Mouse (Mus musculus) small intestine, adult 2 months (tissue): ENCODE results near the gene Bbof1. TPM values are rescaled to one million over a fixed set of nuclear protein-coding genes. Genes with fewer than 3 reads are reported as not detected.

ENCODE experiments used
- H3K27ac ChIP-seq: fragments of 200-500 bp; 2 replicates; pipeline ENCODE4 v1.5.1; 2012; ENCODE audit warnings: low read depth, low read length, control low read depth, inconsistent platforms; ENCODE audit not compliant: insufficient read depth
- H3K27me3 ChIP-seq: fragments of 200-500 bp; 2 replicates; pipeline ENCODE4 v1.6.1; 2012; ENCODE audit warnings: mild to moderate bottlenecking, moderate library complexity, low read length, inconsistent platforms; ENCODE audit not compliant: control insufficient read depth, insufficient read depth
- H3K36me3 ChIP-seq: fragments of 200-500 bp; 2 replicates; pipeline ENCODE4 v1.6.1; 2012; ENCODE audit warnings: mild to moderate bottlenecking, low read length, control low read depth, inconsistent platforms; ENCODE audit not compliant: control insufficient read depth, insufficient read depth
- H3K4me1 ChIP-seq: fragments of 200-500 bp; 2 replicates; pipeline ENCODE4 v1.6.1; 2012; ENCODE audit warnings: low read length, inconsistent platforms, mixed read lengths; ENCODE audit not compliant: control insufficient read depth, insufficient read depth, insufficient read length
- H3K4me3 ChIP-seq: fragments of 200-500 bp; 2 replicates; pipeline ENCODE4 v1.5.1; 2012; ENCODE audit warnings: low read depth, mild to moderate bottlenecking, control low read depth, inconsistent platforms, low read length, moderate library complexity
- CTCF ChIP-seq: fragments of 200-500 bp; IDR thresholded peaks from 2 replicates; pipeline ENCODE4 v1.5.1; 2012; ENCODE audit warnings: low read depth, mild to moderate bottlenecking, control low read depth, inconsistent platforms, low read length, moderate library complexity, mixed read lengths; ENCODE audit not compliant: insufficient replicate concordance, insufficient read length; ENCODE audit errors: extremely low read depth
- POLR2A ChIP-seq: fragments of 200-500 bp; IDR thresholded peaks from 2 replicates; pipeline ENCODE4 v1.6.1; 2012; ENCODE audit warnings: low read depth, mild to moderate bottlenecking, control low read depth, inconsistent platforms, low read length, moderate library complexity
- WGBS: fragments of 180-500 bp; shearing (Covaris S2); methylation state at CpG from one replicate; pipeline ENCODE4 v1.1.7; 2018; 5-methylcytosine and 5-hydroxymethylcytosine counted together
- polyA plus RNA-seq: library from polyadenylated mRNA; depleted of rRNA; stranded (reverse); fragments of >200 nt; gene quantifications from 2 replicates; pipeline ENCODE4 v1.2.3, GENCODE M21; 2012; rRNA removed

Bbof1 gene
- polyA plus RNA-seq, result not detected in 2 replicates

DNA sequence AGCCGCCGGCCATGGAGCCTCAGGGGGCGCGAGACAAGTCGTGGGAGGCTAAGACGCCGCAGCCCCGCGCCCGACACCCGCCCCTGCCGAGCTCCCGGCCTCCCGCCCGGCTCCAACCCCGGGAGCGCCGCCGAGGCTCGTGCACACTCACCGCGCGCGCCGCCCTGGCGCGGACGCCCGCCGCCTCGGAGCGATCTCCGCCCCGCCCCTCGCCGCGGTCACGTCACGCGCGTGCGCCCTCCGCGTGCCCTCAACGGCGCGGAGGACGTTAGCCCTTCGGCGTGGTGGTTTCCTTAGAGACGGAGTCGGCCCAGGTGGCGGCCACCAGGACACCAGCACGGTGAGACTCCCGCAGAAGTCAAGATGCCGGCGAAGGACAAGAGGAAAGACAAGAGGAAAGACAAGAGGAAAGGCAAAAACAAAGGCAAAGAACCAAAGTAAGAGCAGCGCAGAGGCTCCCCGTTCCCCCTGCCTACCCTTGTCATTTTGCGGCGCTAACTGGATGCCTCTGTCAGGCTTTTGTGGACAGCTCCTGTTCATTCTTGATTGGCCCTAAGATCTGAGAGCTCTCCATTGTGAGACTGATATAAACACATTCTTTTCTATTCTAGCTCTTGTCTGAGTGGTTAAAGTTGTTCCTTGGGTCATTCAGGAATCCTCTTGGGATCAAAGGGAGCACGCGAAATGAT lies at the start of gene Bbof1, which contains the start of gene Entpd5:
TSS of gene Bbof1 (plus strand) at position 253 of the 689 bp plus-strand sequence.
TSS of gene Entpd5 (minus strand) at position 211 of the 689 bp plus-strand sequence.
- Histone ChIP-seq H3K27ac (peak within 1 kb of the TSS; percentile 69), H3K4me1 (no peaks in the 10 kb centered on the region), H3K36me3 (no peaks in the 10 kb centered on the region; the same call in 1 of the 2 replicates), H3K27me3 (no peaks in the 10 kb centered on the region), H3K4me3 (peak within 1 kb of the TSS; percentile 80)
- TF ChIP-seq POLR2A, result peak; percentile 80
- no peak for TF ChIP-seq CTCF
- WGBS, result 2% methylated on average over 51 of the region's 63 CpGs

DNA sequence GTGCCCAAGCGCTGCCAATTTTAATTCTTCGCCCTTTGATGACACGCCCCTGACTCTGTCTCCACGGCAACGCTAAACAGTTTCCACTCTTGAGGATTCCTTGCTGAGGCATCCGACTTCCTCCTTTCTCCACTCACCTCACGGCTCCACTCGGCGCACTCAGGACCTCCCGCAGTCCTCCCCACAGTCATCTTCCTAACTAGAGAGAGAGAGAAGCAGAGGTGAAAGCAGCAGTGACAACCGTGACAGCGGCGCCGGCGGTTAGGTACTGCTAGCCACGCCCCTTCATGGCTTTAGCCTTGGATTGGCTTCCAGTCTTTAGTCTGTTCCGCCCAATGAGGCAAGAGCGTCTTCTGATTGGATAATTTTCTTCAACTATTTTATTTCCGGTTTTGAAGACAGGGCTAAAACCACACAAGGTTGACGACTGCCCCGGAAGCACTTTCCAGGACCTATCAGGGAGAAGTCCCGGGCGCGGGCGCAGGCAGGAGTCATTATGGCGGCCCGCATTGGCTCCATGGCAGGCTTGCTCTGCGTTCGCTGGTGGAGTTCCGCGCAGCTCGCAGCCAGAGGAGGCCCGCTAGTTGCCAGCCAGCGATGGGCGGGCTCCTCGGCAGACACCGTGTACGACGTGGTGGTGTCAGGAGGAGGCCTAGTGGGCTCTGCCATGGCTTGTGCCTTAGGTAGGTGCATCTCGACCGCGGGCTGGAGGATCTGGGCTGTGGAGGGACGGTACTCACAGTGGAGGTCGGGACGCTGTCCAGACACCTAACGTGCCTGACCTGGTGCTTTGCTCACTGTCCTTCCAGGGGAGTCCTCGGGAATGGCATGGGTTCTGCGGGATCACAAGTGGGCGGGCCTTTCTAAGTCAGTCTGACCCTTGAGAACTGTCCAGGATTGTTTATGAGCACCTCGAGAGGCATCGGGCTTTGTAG lies 47.0 kb upstream of the Bbof1 start, which contains the start of the genes Coq6 and Fam161b:
TSS of gene Coq6 (plus strand) at position 103 of the 935 bp plus-strand sequence.
TSS of gene Fam161b (minus strand) at position 279 of the 935 bp plus-strand sequence.
- H3K4me1 ChIP-seq, result peaks cover 4% of the 10 kb centered on the region; the same call in 1 of the 2 replicates
- peaks cover under 1% of the 10 kb centered on the region; the same call in 1 of the 2 replicates for H3K36me3 ChIP-seq
- WGBS, result under 1% methylated on average over 51 of the region's 51 CpGs
- H3K4me3 ChIP-seq, result peak within 1 kb of the TSS; percentile 95
- no peak for TF ChIP-seq CTCF
- TF ChIP-seq POLR2A, result peak; percentile 45
- H3K27ac ChIP-seq, result no peak within 1 kb of the TSS
- H3K27me3 ChIP-seq, result no peaks in the 10 kb centered on the region

DNA sequence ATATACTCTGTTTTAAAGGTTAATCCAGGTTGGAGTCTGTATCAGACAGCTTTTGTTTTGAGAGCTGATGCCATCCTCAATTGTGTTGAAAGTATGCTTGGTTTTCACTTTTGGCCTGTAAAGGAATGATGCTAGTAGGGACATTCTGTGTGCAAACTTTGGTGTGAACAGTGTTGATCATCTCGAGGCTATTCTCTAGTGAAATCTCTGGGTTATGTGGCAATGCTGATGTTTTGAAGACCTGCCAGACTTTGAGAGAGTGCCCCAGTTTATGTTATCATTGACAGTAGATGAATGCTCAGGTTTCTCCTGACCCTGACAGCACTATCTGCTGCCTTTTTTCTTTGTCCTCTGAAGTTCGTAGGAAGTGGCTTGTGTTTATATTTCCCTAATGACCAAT lies 46.0 kb upstream of the Bbof1 start:
- peaks cover 4% of the 10 kb centered on the region; the same call in 1 of the 2 replicates for H3K4me1 ChIP-seq
- H3K4me3 ChIP-seq, result no peak overlapping the region
- TF ChIP-seq CTCF (no peak), POLR2A (no peak)
- no peaks in the 10 kb centered on the region for H3K27me3 ChIP-seq
- 31% methylated on average over 2 of the region's 2 CpGs for WGBS
- H3K36me3 ChIP-seq, result peaks cover 7% of the 10 kb centered on the region
- no peak overlapping the region for H3K27ac ChIP-seq

DNA sequence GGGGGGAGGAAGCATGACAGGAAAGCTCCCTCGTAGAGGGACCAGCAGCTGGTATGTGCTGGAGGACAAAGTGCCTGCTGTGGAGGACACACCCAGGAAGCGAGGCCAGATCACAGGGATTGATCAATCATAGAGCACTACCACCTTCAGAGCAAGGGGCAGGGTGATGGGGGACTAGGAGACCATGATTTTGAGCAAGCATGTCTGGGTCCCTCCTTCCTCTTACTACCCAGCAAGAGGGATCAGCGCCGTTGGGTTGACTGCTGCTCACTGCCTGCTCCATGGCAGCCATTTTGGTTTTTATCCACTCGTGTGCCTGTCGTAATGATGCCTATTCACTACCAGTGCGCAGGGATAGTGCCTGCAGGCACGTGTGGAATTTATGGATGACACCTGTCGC lies 44.6 kb upstream of the Bbof1 start:
- Histone ChIP-seq H3K27me3 (no peaks in the 10 kb centered on the region), H3K4me1 (peaks cover 4% of the 10 kb centered on the region; the same call in 1 of the 2 replicates), H3K27ac (no peak overlapping the region), H3K4me3 (no peak overlapping the region), H3K36me3 (peaks cover 13% of the 10 kb centered on the region)
- 69% methylated on average over 9 of the region's 9 CpGs for WGBS
- TF ChIP-seq CTCF (no peak), POLR2A (no peak)

- Histone ChIP-seq H3K27ac (no peak overlapping the region), H3K4me3 (no peak overlapping the region), H3K4me1 (peaks cover 4% of the 10 kb centered on the region; the same call in 1 of the 2 replicates), H3K27me3 (no peaks in the 10 kb centered on the region), H3K36me3 (peaks cover 15% of the 10 kb centered on the region)
- 93% methylated on average over 6 of the region's 6 CpGs for WGBS
- TF ChIP-seq CTCF (no peak), POLR2A (no peak)
These were observed 43.7 kb upstream of the Bbof1 start for GRCm38 (mm10) chr12:84365137-84365536.

DNA sequence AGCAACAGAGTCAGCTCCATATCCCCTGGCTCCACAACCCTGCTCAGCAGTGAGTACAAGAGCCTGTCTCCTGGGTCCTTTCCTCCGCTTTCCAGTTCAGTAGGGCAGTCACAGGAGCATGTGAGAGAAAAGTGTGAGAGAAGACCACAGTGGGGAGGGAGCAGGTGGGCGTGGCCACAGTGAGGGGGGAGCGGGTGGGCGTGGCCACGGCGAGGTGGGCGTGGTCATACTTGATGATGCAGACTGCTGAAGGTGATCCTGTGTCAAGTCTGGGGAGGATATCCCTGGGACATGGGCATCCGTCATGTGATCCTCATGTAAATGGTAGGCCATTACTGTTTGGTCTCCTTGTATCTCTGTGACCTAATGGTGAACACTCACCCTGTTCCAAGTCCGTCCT lies 41.9 kb upstream of the Bbof1 start:
- Histone ChIP-seq H3K36me3 (peaks cover 32% of the 10 kb centered on the region), H3K27ac (no peak overlapping the region), H3K4me3 (no peak overlapping the region), H3K4me1 (peaks cover 4% of the 10 kb centered on the region; the same call in 1 of the 2 replicates), H3K27me3 (no peaks in the 10 kb centered on the region)
- 72% methylated on average over 9 of the region's 9 CpGs for WGBS
- TF ChIP-seq CTCF (no peak), POLR2A (no peak)

GRCm38 (mm10) chr12:84371647-84372046 lies 37.2 kb upstream of the Bbof1 start:
- no peak overlapping the region for H3K27ac ChIP-seq
- H3K4me3 ChIP-seq, result no peak overlapping the region
- WGBS, result 93% methylated on average over 5 of the region's 5 CpGs
- no peaks in the 10 kb centered on the region for H3K27me3 ChIP-seq
- TF ChIP-seq POLR2A, result no peak
- no peak for TF ChIP-seq CTCF
- peaks cover 2% of the 10 kb centered on the region; the same call in 1 of the 2 replicates for H3K4me1 ChIP-seq
- peaks cover 63% of the 10 kb centered on the region for H3K36me3 ChIP-seq
